Mouse (Mus musculus) c-Kit-positive CD71-positive TER-119-negative erythroid progenitor cells, embryonic 14.5 days (primary cell): ENCODE data around the gene Smad9.

Experiments used
- DNase-seq: peaks from one replicate; pipeline ENCODE4 v3.0.0-alpha.2; 2013; ENCODE audit warnings: low read depth

Gene Smad9

GRCm38 (mm10) chr3:54755145-54756041, at the start of gene Smad9:
Smad9 (plus strand) TSS chr3:54755582.
- no peak for DNase-seq

- no peak for DNase-seq
These were observed 46.4 kb upstream of the Smad9 start for GRCm38 (mm10) chr3:54708972-54709371.

GRCm38 (mm10) chr3:54714253-54714652, 41.1 kb upstream of the Smad9 start, which contains the start of gene Gm21958:
Gm21958 (minus strand) TSS chr3:54714353.
- no peak for DNase-seq

- no peak for DNase-seq
These were observed 39.9 kb upstream of the Smad9 start for GRCm38 (mm10) chr3:54715461-54715860.

GRCm38 (mm10) chr3:54717348-54717747, 38.0 kb upstream of the Smad9 start:
- DNase-seq: no peak

GRCm38 (mm10) chr3:54718947-54719346, 36.4 kb upstream of the Smad9 start:
- no peak for DNase-seq

- DNase-seq: no peak
These were observed 31.5 kb upstream of the Smad9 start for GRCm38 (mm10) chr3:54723741-54724500.

- no peak for DNase-seq
These were observed 30.0 kb upstream of the Smad9 start for GRCm38 (mm10) chr3:54725344-54725743.

GRCm38 (mm10) chr3:54727588-54727987, 27.8 kb upstream of the Smad9 start:
- no peak for DNase-seq

- DNase-seq: no peak
These were observed 27.3 kb upstream of the Smad9 start for GRCm38 (mm10) chr3:54728100-54728499.

- no peak for DNase-seq
These were observed 23.7 kb upstream of the Smad9 start for GRCm38 (mm10) chr3:54731626-54732150.

GRCm38 (mm10) chr3:54732371-54732770, 23.0 kb upstream of the Smad9 start:
- DNase-seq: no peak

- peak; percentile 67 for DNase-seq
These were observed 20.8 kb upstream of the Smad9 start for GRCm38 (mm10) chr3:54734411-54735246.

GRCm38 (mm10) chr3:54735247-54736046, 19.9 kb upstream of the Smad9 start, which contains the start of the genes Exosc8 and Alg5:
Exosc8 (minus strand) TSS chr3:54735393.
Alg5 (plus strand) TSS chr3:54735539.
- DNase-seq: no peak

- DNase-seq: no peak
These were observed 19.1 kb upstream of the Smad9 start for GRCm38 (mm10) chr3:54736101-54736927.

- no peak for DNase-seq
These were observed 18.1 kb upstream of the Smad9 start for GRCm38 (mm10) chr3:54737317-54737716.

GRCm38 (mm10) chr3:54741965-54742364, 13.4 kb upstream of the Smad9 start:
- DNase-seq: no peak

- DNase-seq: no peak
These were observed 9.6 kb upstream of the Smad9 start for GRCm38 (mm10) chr3:54745799-54746198.

GRCm38 (mm10) chr3:54753411-54753810, 2.0 kb upstream of the Smad9 start:
- no peak for DNase-seq

GRCm38 (mm10) chr3:54756058-54756457, 676 bp downstream of the Smad9 start:
- DNase-seq: no peak
